ENCODE assay signal across 19 mouse cellular contexts in genomic region chr2:149542837-149543236, GRCm38 (mm10).
DNase-seq lines count a peak whose midpoint lies in the region; ATAC-seq lines count a peak whose summit lies in the region.
"Had no signal": no experiment of that assay in that cellular context is flagged by ENCODE, and none has a peak within 500 bp of the region (broad histone marks: within the 10 kb centered on the region; RNA-seq: fewer than 3 reads in every experiment).

No protein-coding gene starts in this region.

- intact Hi-C loops in left cerebral cortex, postnatal 25 days (cut with DNase I) = loop anchor here (2.0 to 5.0 kb wide), 2 partner anchors 330 to 474 kb away; no protein-coding TSS in a partner anchor
- intact Hi-C loops in left cerebral cortex, postnatal 10 days (cut with DNase I) = no loop called here

- ATAC-seq in cerebellum, adult (ENCODE audit: insufficient number of reproducible peaks, low FRiP score, low TSS enrichment) = no peak
- ATAC-seq: forebrain, embryonic 13.5 days; forebrain, embryonic 16.5 days; Patski had no signal

- peak; percentile 31 to 45 for DNase-seq in frontal cortex, postnatal 36 days (ENCODE audit: low spot score in 2 of 2)
- no peak for DNase-seq in frontal cortex, postnatal 14 days (ENCODE audit: low spot score in 2 of 2)
- peak; percentile 7 to 80 for DNase-seq in left cerebral cortex, postnatal 25 days (ENCODE audit: low spot score in 2 of 2)
- DNase-seq in left cerebral cortex, postnatal 10 days (ENCODE audit: extremely low spot score in 1 of 2, low spot score in 2 of 2) = no peak
- peak; percentile 35 to 48 for DNase-seq in right cerebral cortex, postnatal 10 days (ENCODE audit: low spot score in 2 of 2)
- DNase-seq in right cerebral cortex, postnatal 25 days = no peak
- DNase-seq: adrenal gland, postnatal 10 days; adrenal gland, postnatal 36 days; B cell, adult 2 months; cerebellum, adult 11-12 months; cerebellum, adult 8-10 months; cerebellum, postnatal 14 days; gastrocnemius, adult 2 months; gastrocnemius, postnatal 14 days; heart, adult 11 months had no signal

Comparison
In these comparisons a context has a peak if more than half of its experiments do, and no peak if none do; other contexts are left out.
1. DNase-seq: peak in frontal cortex, postnatal 36 days (2 of 2), left cerebral cortex, postnatal 25 days (2 of 2) and right cerebral cortex, postnatal 10 days (2 of 2); none in frontal cortex, postnatal 14 days (0 of 2), left cerebral cortex, postnatal 10 days (0 of 2) and right cerebral cortex, postnatal 25 days (single experiment).